Mouse (Mus musculus) liver, embryonic 11.5 days (tissue): ENCODE data around the gene Gm8165. TPM values are rescaled to one million over a fixed set of nuclear protein-coding genes. Genes with fewer than 3 reads are reported as not detected.
"Not testable (repeated sequence)": the region's sequence is repeated elsewhere in the genome, so short reads cannot be mapped to it uniquely, and the experiment has no call there.

Experiments used
- ATAC-seq: fragments of 200-750 bp; cut with Nextera tagmentation; replicated peaks from 2 replicates; pipeline ENCODE4 v1.8.0; 2017; ENCODE audit warnings: moderate number of reproducible peaks, mild to moderate bottlenecking, moderate TSS enrichment, moderate library complexity; ENCODE audit not compliant: low FRiP score
- DNase-seq: peaks from one replicate; pipeline ENCODE4 v3.0.0-alpha.2; 2017; ENCODE audit warnings: low spot score
- H3K27ac ChIP-seq: fragments of 300-500 bp; sonication (generic); 2 replicates; pipeline ENCODE4 v1.5.1; 2014; ENCODE audit warnings: mild to moderate bottlenecking, low read depth, low read length, control low read depth
- H3K27me3 ChIP-seq: fragments of 300-500 bp; sonication (generic); replicated peaks from 2 replicates; pipeline ENCODE4 v1.6.1; 2014; ENCODE audit warnings: low read length, mixed read lengths; ENCODE audit not compliant: control insufficient read depth, insufficient read depth
- H3K36me3 ChIP-seq: fragments of 300-500 bp; sonication (generic); 2 replicates; pipeline ENCODE4 v1.6.1; 2014; ENCODE audit warnings: mild to moderate bottlenecking, low read length, moderate library complexity, mixed read lengths; ENCODE audit not compliant: control insufficient read depth, insufficient read depth
- H3K4me1 ChIP-seq: fragments of 300-500 bp; sonication (generic); replicated peaks from 2 replicates; pipeline ENCODE4 v1.6.1; 2014; ENCODE audit warnings: low read length, mixed read lengths; ENCODE audit not compliant: control insufficient read depth, insufficient read depth
- H3K4me2 ChIP-seq: fragments of 300-500 bp; sonication (generic); 2 replicates; pipeline ENCODE4 v1.6.1; 2014; ENCODE audit warnings: mild to moderate bottlenecking, control low read depth, moderate library complexity
- H3K4me3 ChIP-seq: fragments of 300-500 bp; sonication (generic); 2 replicates; pipeline ENCODE4 v1.5.1; 2014; ENCODE audit warnings: low read depth, low read length, control low read depth
- H3K9ac ChIP-seq: fragments of 300-500 bp; sonication (generic); 2 replicates; pipeline ENCODE4 v1.6.1; 2014; ENCODE audit warnings: low read depth, low read length, control low read depth
- H3K9me3 ChIP-seq: fragments of 300-500 bp; sonication (generic); 2 replicates; pipeline ENCODE4 v1.6.1; 2016; ENCODE audit warnings: low read length, inconsistent platforms, mixed read lengths; ENCODE audit not compliant: control insufficient read depth
- WGBS: fragments of 180-500 bp; shearing (Covaris S2); extraction: QIAGEN DNeasy Blood & Tissue Kit; methylation state at CpG from one replicate; pipeline ENCODE4 v1.1.7; 2014; 5-methylcytosine and 5-hydroxymethylcytosine counted together
- polyA plus RNA-seq: library from polyadenylated mRNA; unstranded; fragments of >200 nt; fragmentation: Nextera tagmentation; extraction: Ambion mirVana; gene quantifications from 2 replicates; pipeline ENCODE4 v1.2.1, GENCODE M21; 2014

Gene Gm8165
- polyA plus RNA-seq, result not detected in 2 replicates

GRCm38 (mm10) chr14:43677099-43677498 lies at the start of gene Gm8165:
Gm8165 (minus strand) TSS chr14:43677199.
- WGBS, result no CpG with 5 or more reads among the region's 2 CpGs

GRCm38 (mm10) chr14:43697621-43698020 lies 20.6 kb upstream of the Gm8165 start, which contains the start of gene Gm7324:
Gm7324 (plus strand) TSS chr14:43697828.
- WGBS, result 83% methylated on average over 4 of the region's 4 CpGs
- H3K36me3 ChIP-seq, ATAC-seq, H3K9me3 ChIP-seq, H3K9ac ChIP-seq, H3K4me2 ChIP-seq, H3K4me3 ChIP-seq, DNase-seq, H3K4me1 ChIP-seq, H3K27me3 ChIP-seq, H3K27ac ChIP-seq: not testable (repeated sequence)

More at GRCm38 (mm10) chr14:43677099-43677498, at the start of gene Gm8165:
- not testable (repeated sequence) for DNase-seq, H3K9me3 ChIP-seq, ATAC-seq, H3K4me1 ChIP-seq, H3K4me3 ChIP-seq, H3K27ac ChIP-seq, H3K9ac ChIP-seq, H3K4me2 ChIP-seq, H3K36me3 ChIP-seq, H3K27me3 ChIP-seq

Other genes with a start within 250 kb of the Gm8165 start
- gene Gm5799, start 133.6 kb downstream of the Gm8165 start, polyA plus RNA-seq, result not detected in 2 replicates
- not detected in 2 replicates for gene Gm17654, start 98.1 kb downstream of the Gm8165 start, polyA plus RNA-seq
- not detected in 2 replicates for gene Gm10375, start 69.2 kb downstream of the Gm8165 start, polyA plus RNA-seq
- 1.5 and 2.0 TPM in 2 replicates for gene Gm7324, start 20.6 kb upstream of the Gm8165 start, polyA plus RNA-seq
- gene Gm16506, start 50.3 kb upstream of the Gm8165 start, polyA plus RNA-seq, result not detected in 2 replicates
- not detected in 2 replicates for gene Gm6526, start 70.7 kb upstream of the Gm8165 start, polyA plus RNA-seq
- not detected in 2 replicates for gene Gm8180, start 107.5 kb upstream of the Gm8165 start, polyA plus RNA-seq
- 4.4 and 10.1 TPM in 2 replicates for gene Ear1, start 198.3 kb upstream of the Gm8165 start, polyA plus RNA-seq
- not detected in 2 replicates for gene Ear10, start 246.4 kb upstream of the Gm8165 start, polyA plus RNA-seq
- 24.1 and 25.5 TPM in 2 replicates for gene Gm8113, start 248.2 kb upstream of the Gm8165 start, polyA plus RNA-seq